Mouse (Mus musculus): ENCODE results near the gene Fam13a. TPM values are rescaled to one million over a fixed set of nuclear protein-coding genes. Genes with fewer than 3 reads are reported as not detected.

Fam13a gene
- total and polyA plus RNA-seq, 3 experiments: 0.33 TPM; not detected in 2

DNA sequence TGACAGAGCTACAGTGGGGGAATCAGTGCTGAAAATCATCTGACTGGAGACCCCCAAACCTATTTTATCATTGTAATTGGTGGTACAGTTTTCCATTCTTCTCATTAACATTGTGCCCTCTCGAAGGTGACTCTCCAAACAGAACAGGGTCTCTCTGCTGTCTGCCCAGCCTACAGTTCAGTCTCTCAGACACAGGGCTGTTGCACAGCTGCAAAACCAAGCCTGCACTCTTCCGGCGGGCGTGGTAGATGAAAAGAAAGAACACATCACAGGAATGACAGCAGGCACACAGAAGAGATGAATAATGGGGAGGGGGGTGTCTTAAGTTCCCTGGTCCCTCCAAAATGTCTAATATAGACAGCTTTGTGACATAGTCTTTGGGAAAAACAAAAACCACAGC lies 90.2 kb downstream of the Fam13a start:
- Histone ChIP-seq H3K4me1 (ENCODE audit: insufficient read depth, low read depth, low read length) (no peaks in the 10 kb centered on the region), H3K9me3 (replicated peaks) (no peaks in the 10 kb centered on the region), H3K36me3 (replicated peaks) (no peaks in the 10 kb centered on the region), H3K4me3 (ENCODE audit: low read depth, low read length) (no peak overlapping the region), H3K27me3 (ENCODE audit: insufficient read depth, low read length) (0 out of 2 replicates have a peak, but pooled peaks cover 2% of the 10 kb centered on the region)
- TF ChIP-seq TAL1 (conservative IDR thresholded peaks at IDR 0.05; ENCODE audit: low read depth, low read length) (no peak), CTCF (IDR thresholded peaks at IDR 0.05; ENCODE audit: low read depth, low read length) (no peak), GATA1 (IDR thresholded peaks at IDR 0.05; ENCODE audit: borderline replicate concordance, low read length) (no peak), POLR2AphosphoS5 (IDR thresholded peaks at IDR 0.05; ENCODE audit: insufficient replicate concordance, low read depth, low read length) (no peak), GATA2 (IDR thresholded peaks at IDR 0.05; ENCODE audit: borderline replicate concordance, low read depth, low read length) (no peak)
- no peak for ATAC-seq (ENCODE audit: extremely low read depth, insufficient number of reproducible peaks, low FRiP score, poor library complexity, severe bottlenecking)
- DNase-seq (ENCODE audit: low spot score): no peak

DNA sequence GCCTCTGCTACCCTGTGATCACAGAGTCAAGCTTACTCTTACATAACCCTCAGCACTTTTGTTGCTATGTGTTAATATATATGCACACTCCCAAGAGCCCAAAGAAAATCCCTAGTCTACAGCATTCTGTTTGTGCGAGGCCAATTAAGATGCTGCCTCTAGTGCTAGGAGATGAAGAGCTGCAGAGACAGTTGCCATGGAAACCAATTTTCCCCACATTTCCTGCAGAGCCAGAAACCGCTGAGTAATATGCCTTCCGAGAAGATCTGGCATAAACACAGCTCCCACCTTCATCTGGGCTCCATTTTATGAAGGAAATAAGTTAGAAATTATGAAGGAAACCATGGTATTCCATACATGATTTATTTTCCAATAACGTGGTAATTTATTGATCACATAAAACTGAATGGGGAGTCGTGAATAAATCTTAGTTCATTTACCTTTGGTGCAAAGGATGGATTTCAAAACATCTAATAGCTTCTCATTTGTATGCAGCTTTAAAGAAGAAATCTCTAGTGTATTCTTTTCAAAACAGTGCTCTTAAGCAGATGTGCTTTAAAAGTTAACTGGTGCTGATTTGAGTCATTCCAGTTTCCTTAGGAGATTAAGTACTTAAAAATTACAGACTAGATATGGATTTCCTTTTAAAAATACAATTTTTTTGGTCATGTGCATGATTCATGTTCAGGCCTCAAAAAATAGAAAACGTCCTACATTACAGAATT lies 91.0 kb downstream of the Fam13a start:
- Histone ChIP-seq H3K4me3 (ENCODE audit: low read depth, low read length) (no peak overlapping the region), H3K36me3 (replicated peaks) (no peaks in the 10 kb centered on the region), H3K27me3 (ENCODE audit: insufficient read depth, low read length) (0 out of 2 replicates have a peak, but pooled peaks cover 2% of the 10 kb centered on the region), H3K4me1 (ENCODE audit: insufficient read depth, low read depth, low read length) (no peaks in the 10 kb centered on the region), H3K9me3 (replicated peaks) (no peaks in the 10 kb centered on the region)
- no peak for TF ChIP-seq CTCF (IDR thresholded peaks at IDR 0.05; ENCODE audit: low read depth, low read length)
- no peak for TF ChIP-seq TAL1 (conservative IDR thresholded peaks at IDR 0.05; ENCODE audit: low read depth, low read length)
- TF ChIP-seq GATA1 (IDR thresholded peaks at IDR 0.05; ENCODE audit: borderline replicate concordance, low read length): no peak
- TF ChIP-seq POLR2AphosphoS5 (IDR thresholded peaks at IDR 0.05; ENCODE audit: insufficient replicate concordance, low read depth, low read length): no peak
- TF ChIP-seq GATA2 (IDR thresholded peaks at IDR 0.05; ENCODE audit: borderline replicate concordance, low read depth, low read length): no peak
- ATAC-seq (ENCODE audit: extremely low read depth, insufficient number of reproducible peaks, low FRiP score, poor library complexity, severe bottlenecking): no peak
- DNase-seq (ENCODE audit: low spot score): no peak

DNA sequence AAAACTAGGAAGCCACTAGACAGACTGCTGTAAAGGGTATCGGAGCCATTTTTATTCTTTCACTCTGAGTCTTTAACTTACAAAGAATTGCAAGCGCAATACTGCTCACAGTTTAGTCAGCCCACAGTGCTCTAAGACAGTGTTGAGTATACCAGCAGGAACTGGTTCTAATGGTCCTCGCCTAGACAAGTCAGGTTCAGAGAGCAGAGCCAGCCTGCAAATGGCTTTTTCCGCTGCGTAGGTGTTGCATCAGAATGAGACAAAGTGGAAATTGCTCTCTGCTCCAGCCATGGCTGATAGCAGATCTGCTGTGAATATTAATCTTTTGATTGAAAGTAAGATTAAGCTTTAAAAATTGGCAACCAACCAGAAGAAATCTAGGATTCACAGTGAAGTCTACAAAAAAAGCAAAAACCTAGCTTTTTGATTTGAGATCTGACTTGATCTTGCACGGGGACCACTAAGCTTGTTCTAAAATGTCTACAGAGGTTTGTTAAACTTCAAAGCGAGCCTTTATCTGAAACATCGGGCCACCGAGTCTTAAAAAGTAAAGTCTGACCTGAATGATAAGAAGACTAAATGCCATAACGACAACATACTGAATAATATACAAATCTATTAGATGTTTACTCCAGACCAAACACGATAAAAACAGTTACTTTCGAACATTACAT lies 91.7 kb downstream of the Fam13a start:
- Histone ChIP-seq H3K36me3 (replicated peaks) (no peaks in the 10 kb centered on the region), H3K4me3 (ENCODE audit: low read depth, low read length) (no peak overlapping the region), H3K4me1 (ENCODE audit: insufficient read depth, low read depth, low read length) (no peaks in the 10 kb centered on the region), H3K27me3 (ENCODE audit: insufficient read depth, low read length) (0 out of 2 replicates have a peak, but pooled peaks cover 2% of the 10 kb centered on the region), H3K9me3 (replicated peaks) (no peaks in the 10 kb centered on the region)
- ATAC-seq (ENCODE audit: extremely low read depth, insufficient number of reproducible peaks, low FRiP score, poor library complexity, severe bottlenecking) (no peak), DNase-seq (ENCODE audit: low spot score) (no peak)
- TF ChIP-seq GATA1 (IDR thresholded peaks at IDR 0.05; ENCODE audit: borderline replicate concordance, low read length): no peak
- TF ChIP-seq POLR2AphosphoS5 (IDR thresholded peaks at IDR 0.05; ENCODE audit: insufficient replicate concordance, low read depth, low read length): no peak
- no peak for TF ChIP-seq TAL1 (conservative IDR thresholded peaks at IDR 0.05; ENCODE audit: low read depth, low read length)
- no peak for TF ChIP-seq GATA2 (IDR thresholded peaks at IDR 0.05; ENCODE audit: borderline replicate concordance, low read depth, low read length)
- no peak for TF ChIP-seq CTCF (IDR thresholded peaks at IDR 0.05; ENCODE audit: low read depth, low read length)

DNA sequence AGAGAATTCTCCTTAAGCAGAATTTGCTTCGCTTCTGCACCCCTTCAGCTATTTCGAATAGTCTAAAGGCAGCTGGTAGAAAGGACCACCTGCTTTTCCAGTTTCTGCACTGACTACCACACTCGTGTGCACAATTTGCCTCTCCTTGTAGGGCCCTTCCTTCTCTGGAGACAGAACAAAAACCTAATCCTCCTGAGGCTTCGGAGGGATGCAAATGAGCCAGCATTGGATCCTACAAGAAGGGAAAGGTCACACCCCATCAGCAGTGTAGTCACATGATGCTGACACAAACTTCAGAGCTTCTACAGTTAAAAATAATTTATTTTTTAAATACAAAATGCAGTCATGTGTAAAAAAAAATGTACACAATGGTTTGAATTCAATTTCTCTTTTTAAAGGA lies 93.2 kb downstream of the Fam13a start:
- H3K4me1 ChIP-seq (ENCODE audit: insufficient read depth, low read depth, low read length): no peaks in the 10 kb centered on the region
- H3K27me3 ChIP-seq (ENCODE audit: insufficient read depth, low read length): peaks cover 6% of the 10 kb centered on the region; the same call in 1 of the 2 replicates
- H3K4me3 ChIP-seq (ENCODE audit: low read depth, low read length): no peak overlapping the region
- no peaks in the 10 kb centered on the region for H3K9me3 ChIP-seq (replicated peaks)
- no peaks in the 10 kb centered on the region for H3K36me3 ChIP-seq (replicated peaks)
- DNase-seq (ENCODE audit: low spot score) (no peak), ATAC-seq (ENCODE audit: extremely low read depth, insufficient number of reproducible peaks, low FRiP score, poor library complexity, severe bottlenecking) (no peak)
- no peak for TF ChIP-seq GATA2 (IDR thresholded peaks at IDR 0.05; ENCODE audit: borderline replicate concordance, low read depth, low read length)
- no peak for TF ChIP-seq TAL1 (conservative IDR thresholded peaks at IDR 0.05; ENCODE audit: low read depth, low read length)
- no peak for TF ChIP-seq CTCF (IDR thresholded peaks at IDR 0.05; ENCODE audit: low read depth, low read length)
- TF ChIP-seq POLR2AphosphoS5 (IDR thresholded peaks at IDR 0.05; ENCODE audit: insufficient replicate concordance, low read depth, low read length): no peak
- no peak for TF ChIP-seq GATA1 (IDR thresholded peaks at IDR 0.05; ENCODE audit: borderline replicate concordance, low read length)

DNA sequence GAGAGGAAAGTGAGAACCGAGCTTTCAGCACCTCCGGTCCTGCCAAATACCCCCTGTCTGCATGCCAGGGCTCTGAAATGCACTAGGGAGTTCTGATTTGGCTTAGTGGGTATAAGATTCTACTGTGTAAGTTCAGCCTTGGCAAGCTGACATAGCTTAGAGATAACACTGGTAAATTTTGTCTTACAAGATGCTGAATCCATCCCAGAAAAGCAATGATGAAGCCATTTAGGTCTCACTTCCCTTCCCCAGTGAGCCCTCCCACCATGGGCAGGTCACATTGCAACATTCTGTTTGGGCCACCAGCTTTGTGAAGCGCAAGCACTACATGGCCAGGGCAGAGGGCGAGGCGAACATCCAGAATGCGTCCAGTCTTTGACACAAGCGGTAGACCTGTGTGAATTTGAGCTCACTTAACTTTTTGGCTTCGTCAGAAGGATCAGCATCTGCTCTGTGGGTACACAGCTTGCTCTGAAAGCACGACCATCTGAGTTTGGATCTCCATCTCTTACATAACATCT lies 94.4 kb downstream of the Fam13a start:
- no peak overlapping the region for H3K4me3 ChIP-seq (ENCODE audit: low read depth, low read length)
- H3K9me3 ChIP-seq (replicated peaks): no peaks in the 10 kb centered on the region
- DNase-seq (ENCODE audit: low spot score) (no peak), ATAC-seq (ENCODE audit: extremely low read depth, insufficient number of reproducible peaks, low FRiP score, poor library complexity, severe bottlenecking) (no peak)
- no peaks in the 10 kb centered on the region for H3K4me1 ChIP-seq (ENCODE audit: insufficient read depth, low read depth, low read length)
- H3K36me3 ChIP-seq (replicated peaks): no peaks in the 10 kb centered on the region
- TF ChIP-seq GATA2 (IDR thresholded peaks at IDR 0.05; ENCODE audit: borderline replicate concordance, low read depth, low read length): no peak
- TF ChIP-seq CTCF (IDR thresholded peaks at IDR 0.05; ENCODE audit: low read depth, low read length): no peak
- TF ChIP-seq TAL1 (conservative IDR thresholded peaks at IDR 0.05; ENCODE audit: low read depth, low read length): no peak
- no peak for TF ChIP-seq POLR2AphosphoS5 (IDR thresholded peaks at IDR 0.05; ENCODE audit: insufficient replicate concordance, low read depth, low read length)
- TF ChIP-seq GATA1 (IDR thresholded peaks at IDR 0.05; ENCODE audit: borderline replicate concordance, low read length): no peak
- peaks cover 6% of the 10 kb centered on the region; the same call in 1 of the 2 replicates for H3K27me3 ChIP-seq (ENCODE audit: insufficient read depth, low read length)

DNA sequence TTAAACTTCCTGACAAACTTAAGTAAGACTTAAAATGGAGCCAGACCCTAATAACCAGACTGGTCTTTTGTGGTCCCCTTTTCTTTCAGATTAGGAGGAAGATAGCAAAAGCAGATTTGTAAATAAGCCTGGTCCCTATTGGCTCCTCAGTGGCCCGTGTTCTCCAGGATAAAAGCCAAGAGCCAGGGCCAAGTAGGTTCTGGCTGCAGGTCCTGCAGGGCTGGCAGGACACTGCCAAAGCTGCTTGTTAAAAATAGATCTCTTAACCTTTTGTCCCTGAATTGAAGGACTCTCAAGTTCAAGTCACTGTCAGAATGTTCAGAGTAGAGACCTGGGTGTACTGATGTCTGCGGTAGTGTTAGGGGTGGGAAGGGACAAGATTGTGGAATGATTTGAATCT lies 96.5 kb downstream of the Fam13a start:
- Histone ChIP-seq H3K4me3 (ENCODE audit: low read depth, low read length) (no peak overlapping the region), H3K27me3 (ENCODE audit: insufficient read depth, low read length) (peaks cover 6% of the 10 kb centered on the region; the same call in 1 of the 2 replicates), H3K9me3 (replicated peaks) (no peaks in the 10 kb centered on the region), H3K36me3 (replicated peaks) (no peaks in the 10 kb centered on the region), H3K4me1 (ENCODE audit: insufficient read depth, low read depth, low read length) (no peaks in the 10 kb centered on the region)
- DNase-seq (ENCODE audit: low spot score): no peak
- no peak for ATAC-seq (ENCODE audit: extremely low read depth, insufficient number of reproducible peaks, low FRiP score, poor library complexity, severe bottlenecking)
- no peak for TF ChIP-seq CTCF (IDR thresholded peaks at IDR 0.05; ENCODE audit: low read depth, low read length)
- TF ChIP-seq GATA1 (IDR thresholded peaks at IDR 0.05; ENCODE audit: borderline replicate concordance, low read length): no peak
- TF ChIP-seq TAL1 (conservative IDR thresholded peaks at IDR 0.05; ENCODE audit: low read depth, low read length): no peak
- TF ChIP-seq POLR2AphosphoS5 (IDR thresholded peaks at IDR 0.05; ENCODE audit: insufficient replicate concordance, low read depth, low read length): no peak
- TF ChIP-seq GATA2 (IDR thresholded peaks at IDR 0.05; ENCODE audit: borderline replicate concordance, low read depth, low read length): no peak
